7 mouse cellular contexts compared by ENCODE assay signal in the genomic region with DNA sequence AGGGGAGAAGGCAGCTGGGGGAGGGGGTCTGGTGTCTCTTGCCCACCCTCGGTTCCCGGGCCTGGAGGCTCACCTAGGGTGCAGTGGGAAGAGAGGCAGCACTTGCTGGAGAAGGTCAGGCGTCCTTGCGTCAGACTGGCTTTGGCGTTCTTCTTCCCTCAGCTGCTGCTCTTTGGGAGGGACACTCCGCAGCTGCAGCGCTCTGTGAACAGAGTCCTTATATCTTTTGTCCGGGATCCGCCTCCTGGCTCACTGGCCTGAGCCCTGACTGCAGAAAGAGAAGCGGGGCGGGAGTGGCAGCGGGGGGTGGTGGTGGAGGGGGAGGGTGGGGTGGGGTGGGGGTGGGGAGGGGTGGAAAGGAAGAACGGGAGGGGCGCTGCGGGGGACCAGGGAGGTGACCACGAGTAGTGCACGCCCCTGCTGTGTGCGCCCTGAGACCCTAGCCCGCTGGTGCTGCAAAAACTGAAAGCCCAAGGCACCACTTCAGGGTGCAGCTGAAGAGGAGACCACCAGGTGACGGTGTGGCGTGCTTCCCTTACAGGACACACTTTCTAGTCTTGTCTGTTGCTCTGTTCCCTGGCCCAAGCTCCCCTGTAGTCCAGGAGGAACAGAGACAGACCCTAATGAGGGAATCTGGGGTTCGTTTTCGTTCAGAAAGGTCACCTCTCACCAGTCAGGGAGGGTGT. TPM values are rescaled to one million over a fixed set of nuclear protein-coding genes. Genes with fewer than 3 reads are reported as not detected.
A peak's percentile ranks its signal among the peaks of the same experiment; 100 is the strongest.
DNase-seq lines count a peak whose midpoint lies in the region; ATAC-seq and TF ChIP-seq lines count a peak whose summit lies in the region.

A gene (minus strand): TSS at position 302 of the 686 bp plus-strand sequence.

- H3K27ac ChIP-seq in bone marrow, adult 2 months (ENCODE audit: control insufficient read depth, insufficient read depth, low read depth, low read length, poor library complexity) = peak within 1 kb of the TSS; percentile 91
- H3K27ac ChIP-seq in embryonic fibroblast, embryonic 13.5 days (ENCODE audit: insufficient read depth, low read length) = no peak within 1 kb of the TSS
- H3K27ac ChIP-seq in limb, embryonic 11.5 days (replicated peaks; ENCODE audit: low read depth, low read length) = no peak within 1 kb of the TSS; the same call in 1 of the 2 replicates
- H3K27ac ChIP-seq in midbrain, embryonic 12.5 days (replicated peaks) = peak within 1 kb of the TSS; percentile 79
- peak within 1 kb of the TSS; percentile 65 for H3K27ac ChIP-seq in small intestine, adult 2 months (ENCODE audit: insufficient read depth, low read depth, low read length)

- TF ChIP-seq CTCF in bone marrow, adult 2 months (IDR thresholded peaks at IDR 0.05; ENCODE audit: control insufficient read depth, insufficient read depth, low read length) = peak; percentile 62
- TF ChIP-seq CTCF in embryonic fibroblast, embryonic 13.5 days (IDR thresholded peaks at IDR 0.05; ENCODE audit: borderline replicate concordance, insufficient read depth, low read length) = peak; percentile 60; the same call in 1 of the 2 replicates
- TF ChIP-seq CTCF in small intestine, adult 2 months (IDR thresholded peaks at IDR 0.05; ENCODE audit: extremely low read depth, insufficient read length, insufficient replicate concordance, low read depth, low read length) = peak; percentile 29; the same call in 1 of the 2 replicates

- peak; percentile 51; the same call in 1 of the 2 replicates for TF ChIP-seq POLR2A in bone marrow, adult 2 months (IDR thresholded peaks at IDR 0.05; ENCODE audit: borderline replicate concordance, control insufficient read depth, low read depth, low read length)
- peak; percentile 72 for TF ChIP-seq POLR2A in embryonic fibroblast, embryonic 13.5 days (IDR thresholded peaks at IDR 0.05; ENCODE audit: low read depth, low read length)
- TF ChIP-seq POLR2A in small intestine, adult 2 months (IDR thresholded peaks at IDR 0.05; ENCODE audit: low read depth, low read length) = peak; percentile 64; the same call in 1 of the 2 replicates

- H3K36me3 ChIP-seq in limb, embryonic 11.5 days (ENCODE audit: control insufficient read depth, insufficient read depth, low read length) = no peaks in the 10 kb centered on the region
- no peaks in the 10 kb centered on the region for H3K36me3 ChIP-seq in midbrain, embryonic 12.5 days
- H3K36me3 ChIP-seq in small intestine, adult 2 months (ENCODE audit: control insufficient read depth, insufficient read depth, low read length) = no peaks in the 10 kb centered on the region

- H3K4me2 ChIP-seq in limb, embryonic 11.5 days (ENCODE audit: low read depth, severe bottlenecking) = peak within 1 kb of the TSS; percentile 58
- peak within 1 kb of the TSS; percentile 67 for H3K4me2 ChIP-seq in midbrain, embryonic 12.5 days (replicated peaks)

- H3K27me3 ChIP-seq in limb, embryonic 11.5 days (ENCODE audit: control insufficient read depth, insufficient read depth, low read length) = no peaks in the 10 kb centered on the region
- no peaks in the 10 kb centered on the region for H3K27me3 ChIP-seq in midbrain, embryonic 12.5 days
- no peaks in the 10 kb centered on the region for H3K27me3 ChIP-seq in small intestine, adult 2 months (ENCODE audit: control insufficient read depth, insufficient read depth, low read length)

- H3K9me3 ChIP-seq in limb, embryonic 11.5 days (ENCODE audit: control insufficient read depth, low read length) = no peaks in the 10 kb centered on the region
- H3K9me3 ChIP-seq in midbrain, embryonic 12.5 days = no peaks in the 10 kb centered on the region

- peak within 1 kb of the TSS; percentile 75 for H3K4me3 ChIP-seq in bone marrow, adult 2 months (replicated peaks; ENCODE audit: control insufficient read depth, low read depth, low read length)
- peak within 1 kb of the TSS; percentile 14; the same call in 1 of the 2 replicates for H3K4me3 ChIP-seq in embryonic fibroblast, embryonic 13.5 days (ENCODE audit: insufficient read depth, low read length)
- peak within 1 kb of the TSS; percentile 33 for H3K4me3 ChIP-seq in limb, embryonic 11.5 days (ENCODE audit: low read depth, low read length)
- peak within 1 kb of the TSS; percentile 42 for H3K4me3 ChIP-seq in midbrain, embryonic 12.5 days
- H3K4me3 ChIP-seq in small intestine, adult 2 months (ENCODE audit: low read depth, low read length) = peak within 1 kb of the TSS; percentile 59

- peak; percentile 68 for ATAC-seq in limb, embryonic 11.5 days (ENCODE audit: insufficient number of reproducible peaks, low FRiP score, low TSS enrichment, low read depth)
- ATAC-seq in midbrain, embryonic 12.5 days (ENCODE audit: low FRiP score, low read depth) = peak; percentile 83

- peak within 1 kb of the TSS; percentile 64 for H3K9ac ChIP-seq in limb, embryonic 11.5 days (ENCODE audit: low read length)
- peak within 1 kb of the TSS; percentile 55 for H3K9ac ChIP-seq in midbrain, embryonic 12.5 days (replicated peaks)

- 5% methylated on average over 22 of the region's 23 CpGs for WGBS in bone marrow, adult 2 months
- WGBS in limb, embryonic 11.5 days = 1% methylated on average over 22 of the region's 23 CpGs
- 0% methylated on average over 23 of the region's 23 CpGs for WGBS in midbrain, embryonic 12.5 days
- 5% methylated on average over 22 of the region's 23 CpGs for WGBS in small intestine, adult 2 months

- peaks cover 5% of the 10 kb centered on the region; the same call in 1 of the 2 replicates for H3K4me1 ChIP-seq in bone marrow, adult 2 months (ENCODE audit: control insufficient read depth, insufficient read depth, low read length)
- H3K4me1 ChIP-seq in embryonic fibroblast, embryonic 13.5 days (ENCODE audit: control insufficient read depth, insufficient read depth, low read length) = no peaks in the 10 kb centered on the region
- H3K4me1 ChIP-seq in limb, embryonic 11.5 days (ENCODE audit: control insufficient read depth, insufficient read depth, low read length) = peaks cover 6% of the 10 kb centered on the region; the same call in 1 of the 2 replicates
- H3K4me1 ChIP-seq in midbrain, embryonic 12.5 days = peaks cover 13% of the 10 kb centered on the region
- peaks cover 9% of the 10 kb centered on the region; the same call in 1 of the 2 replicates for H3K4me1 ChIP-seq in small intestine, adult 2 months (ENCODE audit: control insufficient read depth, insufficient read depth, insufficient read length, low read length)

- peak; percentile 91 for DNase-seq in heart, adult 9 months (ENCODE audit: low spot score in 2 of 2)
- DNase-seq in kidney, adult 8-10 months = peak; percentile 75 to 87
- peak; percentile 65 for DNase-seq in limb, embryonic 11.5 days (ENCODE audit: low spot score)

RNA-seq across cellular contexts. Expression of the gene that starts here (rescaled TPM):
- polyA plus RNA-seq in bone marrow, adult 2 months (2011; ENCODE audit: insufficient read depth, insufficient read length, low replicate concordance, missing spikeins) = 9.5 and 23.6 TPM in 2 replicates
- polyA plus RNA-seq in embryonic fibroblast, embryonic 13.5 days (2011; ENCODE audit: insufficient read length, low read depth, missing spikeins) = 1.5 and 3.4 TPM in 2 replicates
- polyA plus RNA-seq in limb, embryonic 11.5 days (2014; fragmentation: Nextera tagmentation; extraction: Ambion mirVana) = 6.2 and 6.9 TPM in 2 replicates
- polyA plus RNA-seq in midbrain, embryonic 12.5 days (2016; fragmentation: Nextera tagmentation; extraction: Ambion mirVana) = 10.1 and 11.0 TPM in 2 replicates
- 14.2 and 22.5 TPM in 2 replicates for polyA plus RNA-seq in small intestine, adult 2 months (2012; rRNA removed)

Comparison
In these comparisons a context has a peak if more than half of its experiments do, and no peak if none do; other contexts are left out.
1. H3K27ac ChIP-seq: peak in bone marrow, adult 2 months (single experiment), midbrain, embryonic 12.5 days (single experiment) and small intestine, adult 2 months (single experiment); none in embryonic fibroblast, embryonic 13.5 days (single experiment) and limb, embryonic 11.5 days (single experiment).
2. H3K4me3 ChIP-seq: peak in every context shown above with its lines; median percentile 75 in bone marrow, adult 2 months; 59 in small intestine, adult 2 months; 42 in midbrain, embryonic 12.5 days; 33 in limb, embryonic 11.5 days; 14 in embryonic fibroblast, embryonic 13.5 days.
3. Peak in every context shown above with its lines, with median percentiles within 50 percentile points of each other: CTCF ChIP-seq, POLR2A ChIP-seq and DNase-seq.